Mouse (Mus musculus) adrenal gland, postnatal 25 days (tissue): ENCODE measurements at regions not wholly inside any gene's neighbourhood (a gene's known extent, or its start where the extent isn't known, plus 50 kb on each side); places are given as distances from the start of the nearest gene placed in this dataset.

ENCODE experiments used
- DNase-seq: peaks from one replicate; pipeline ENCODE4 v3.0.0; 2021; ENCODE audit warnings: mixed read lengths

DNA sequence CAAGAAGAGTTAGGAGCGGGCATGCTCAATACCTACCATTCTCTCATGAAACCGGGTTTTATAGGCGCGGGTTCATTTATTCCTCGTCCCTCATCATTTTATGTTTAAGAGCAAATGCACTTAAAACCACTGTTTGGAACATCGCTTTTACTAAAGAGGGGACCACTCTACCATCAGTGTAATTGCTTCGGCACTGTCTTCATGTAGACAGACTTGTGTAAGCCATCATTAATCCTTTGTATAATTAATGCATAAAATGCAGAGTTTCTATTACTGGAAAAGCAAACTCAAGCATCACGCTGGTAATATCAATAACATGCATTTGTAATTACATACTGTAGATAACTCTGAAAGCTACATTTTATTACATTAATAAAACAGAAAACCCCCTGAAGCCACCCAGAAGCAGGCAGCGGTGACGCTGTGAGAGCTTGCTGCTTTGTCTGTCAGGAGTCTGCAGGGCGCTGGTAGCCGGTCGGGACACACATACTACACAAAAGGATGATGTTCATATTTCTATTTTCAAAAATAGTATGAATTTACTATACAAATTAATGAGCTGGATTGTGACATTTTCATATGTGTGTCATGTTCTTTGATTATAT lies 99.2 kb downstream of the Zfp281 start:
- no peak for DNase-seq

DNA sequence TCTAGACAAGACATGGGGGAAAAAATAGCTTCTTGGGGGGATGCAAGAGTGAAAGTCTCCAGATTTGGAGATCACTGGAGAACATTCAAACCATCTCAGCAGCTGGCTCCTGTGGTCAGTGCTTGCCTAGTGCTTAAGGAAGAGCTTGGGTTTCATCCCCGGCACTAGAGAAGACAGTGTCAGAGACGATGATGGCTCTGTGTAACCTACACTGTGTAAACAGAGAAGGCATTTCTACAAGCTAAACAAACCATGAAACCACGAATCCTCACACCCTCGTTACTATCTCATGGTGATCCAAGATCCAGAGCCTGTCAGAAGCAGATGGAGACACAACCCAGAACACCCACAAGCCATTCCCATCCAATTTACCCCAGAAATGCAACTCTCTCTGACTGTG lies 100.5 kb downstream of the Zfp281 start:
- no peak for DNase-seq

DNA sequence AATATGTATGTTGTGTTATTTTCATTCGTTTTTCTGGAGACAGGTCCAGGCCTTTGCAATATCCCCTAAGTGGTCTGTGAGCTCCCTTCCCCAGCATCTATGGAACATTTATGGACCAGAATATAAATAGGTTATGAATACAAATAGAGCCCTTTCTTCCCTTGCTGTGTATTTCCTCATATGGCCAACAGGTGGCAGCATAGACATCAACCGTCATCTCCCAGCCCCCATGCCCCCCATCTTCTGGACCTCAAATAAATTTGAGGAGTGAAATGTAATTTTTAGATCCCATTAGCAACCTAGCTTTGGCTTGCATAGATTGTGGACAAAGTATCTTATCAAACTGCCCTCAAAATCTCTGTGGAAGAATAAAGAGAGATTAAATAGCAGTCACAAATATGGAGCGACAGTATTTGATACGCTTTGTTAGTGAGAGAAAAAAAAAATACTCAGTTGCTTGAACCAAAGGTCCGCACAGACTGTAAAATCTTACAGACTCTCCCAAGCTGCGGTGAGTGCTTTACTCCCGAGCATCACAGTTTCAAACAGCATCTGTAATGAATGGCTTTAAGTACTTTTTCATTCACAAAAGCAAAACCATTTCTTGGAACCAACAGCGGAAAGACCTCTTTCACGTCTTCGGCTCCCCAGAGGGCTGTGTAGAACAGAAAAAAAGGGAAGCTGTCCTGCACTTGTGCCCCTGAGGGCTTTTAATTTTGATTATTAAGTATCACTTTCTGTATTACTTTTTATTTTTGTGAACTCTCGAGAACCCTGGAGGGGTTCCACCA lies 101.6 kb downstream of the Zfp281 start:
- DNase-seq, result no peak

DNA sequence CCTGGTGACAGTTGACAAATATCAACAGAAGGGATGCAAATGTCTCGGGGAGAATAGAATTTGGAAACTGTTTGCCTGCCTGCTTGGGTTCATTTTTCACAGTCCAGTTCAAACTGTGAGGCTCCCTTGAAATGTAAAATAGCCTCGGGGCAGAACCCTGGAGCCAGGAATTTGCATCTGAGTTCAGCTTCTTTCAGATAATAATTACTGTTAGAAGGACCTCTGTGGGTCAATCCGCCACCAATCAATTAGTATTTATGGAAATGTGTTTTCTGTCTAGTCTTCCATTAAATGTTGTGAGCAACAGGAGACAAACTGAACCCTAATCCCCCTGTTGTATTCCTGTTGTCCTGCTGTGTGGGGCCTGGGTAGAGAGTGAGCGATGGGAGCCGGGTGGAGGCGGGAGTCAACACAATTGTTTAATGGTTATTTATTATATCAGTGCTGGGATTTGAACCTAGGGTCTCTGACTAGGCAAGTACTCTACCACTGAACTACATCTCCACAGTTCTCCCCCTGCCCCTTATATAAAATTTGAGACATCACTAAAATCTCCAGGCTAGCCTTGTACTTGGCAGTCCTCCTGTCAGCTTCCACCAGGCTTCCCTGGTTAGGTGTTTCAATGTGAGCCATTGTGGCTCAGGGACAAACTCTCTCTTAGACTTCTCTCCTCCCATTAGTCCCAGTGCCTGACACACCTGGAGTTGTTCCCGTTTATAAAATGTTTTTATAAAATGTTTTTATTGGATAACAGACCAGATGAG lies 103.3 kb downstream of the Zfp281 start:
- DNase-seq, result no peak

DNA sequence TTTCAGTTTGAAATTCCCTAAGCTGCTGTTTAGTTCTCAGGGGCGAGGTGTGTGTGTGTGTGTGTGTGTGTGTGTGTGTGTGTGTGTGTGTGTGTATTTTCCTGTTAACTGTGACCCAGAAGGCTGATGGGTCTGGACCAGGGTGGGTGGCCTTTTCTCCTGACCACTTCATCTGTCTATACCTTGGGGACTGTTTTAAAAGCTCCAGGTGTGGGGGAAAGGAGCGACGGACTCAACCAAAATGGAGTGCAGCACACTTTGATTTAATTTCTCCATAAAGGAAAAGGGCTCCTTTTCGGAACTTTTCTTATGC lies 103.9 kb downstream of the Zfp281 start:
- DNase-seq, result no peak

DNA sequence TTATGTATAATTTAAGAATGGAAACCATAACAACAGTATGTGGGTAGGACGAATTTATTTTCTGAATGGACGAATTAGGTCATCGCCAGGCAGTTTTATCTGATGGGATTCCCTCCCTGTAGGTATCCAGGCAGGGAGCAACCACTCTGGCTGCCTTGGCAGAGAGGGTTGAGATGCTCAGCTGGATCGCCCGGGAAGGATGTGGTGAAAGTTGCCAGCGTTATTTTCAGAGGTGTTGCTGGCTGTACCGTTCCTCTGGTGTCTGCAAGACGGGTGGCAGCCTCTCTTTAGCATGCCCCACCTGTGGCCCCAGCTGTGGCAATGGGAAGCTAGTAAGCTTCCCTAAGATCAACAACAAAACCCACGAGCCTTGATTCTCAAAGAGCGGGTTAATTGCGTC lies 105.9 kb downstream of the Zfp281 start:
- no peak for DNase-seq

DNA sequence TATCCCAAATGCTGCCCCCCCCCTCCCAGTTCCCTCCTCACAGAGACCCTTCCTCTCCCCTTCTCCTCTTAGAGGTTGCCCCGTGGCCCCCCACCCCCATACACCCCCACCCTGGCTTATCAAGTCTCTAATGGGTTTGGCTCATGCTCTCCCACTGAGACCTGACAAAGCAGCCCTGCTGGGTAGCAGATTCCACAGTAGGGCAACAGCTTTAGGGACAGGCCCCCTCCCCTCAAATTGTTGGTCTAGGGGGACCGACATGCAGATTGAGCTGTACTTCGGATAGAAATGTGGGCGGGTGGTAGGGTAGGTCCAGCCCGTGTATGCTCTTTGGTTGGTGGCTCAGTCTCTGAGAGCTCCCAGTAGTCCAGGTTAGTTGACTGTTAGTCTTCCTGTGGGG lies 113.3 kb downstream of the Zfp281 start:
- no peak for DNase-seq

DNA sequence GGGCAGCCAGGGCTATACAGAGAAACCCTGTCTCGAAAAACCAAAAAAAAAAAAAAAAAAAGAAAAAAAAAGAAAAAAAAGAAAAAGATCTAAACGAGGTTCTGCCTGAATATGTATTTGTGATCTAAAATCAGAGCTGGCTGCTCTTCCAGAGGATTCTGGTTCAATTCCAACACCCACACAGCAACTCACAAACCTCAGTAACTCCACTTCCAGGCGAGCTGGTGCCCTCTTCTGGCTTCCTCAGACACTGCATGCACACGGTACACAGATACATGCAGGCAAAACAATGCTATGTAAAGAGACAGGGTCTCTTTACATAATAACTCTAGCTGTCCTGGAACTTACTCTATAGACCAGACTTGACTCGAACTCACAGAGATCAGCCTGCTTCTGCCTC lies 114.8 kb downstream of the Zfp281 start:
- DNase-seq, result peak; percentile 44

DNA sequence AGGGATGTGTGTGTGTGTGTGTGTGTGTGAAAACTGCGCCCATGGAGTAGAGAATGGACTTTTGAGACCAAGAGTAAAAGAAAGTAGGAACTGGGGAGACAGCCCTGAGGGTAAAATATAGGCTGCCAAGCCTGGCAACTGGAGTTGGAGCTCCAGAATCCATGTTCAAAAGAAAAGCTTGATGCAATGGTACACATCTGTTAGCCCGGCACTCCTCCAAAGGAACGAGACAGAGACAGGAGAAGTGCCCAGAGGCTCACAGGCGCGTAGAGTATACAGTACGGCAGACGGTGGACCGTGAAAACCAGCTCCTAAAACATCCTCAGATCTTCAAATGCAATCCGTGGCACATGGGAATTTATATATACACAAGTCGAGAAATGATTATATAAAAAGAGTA lies 116.4 kb downstream of the Zfp281 start:
- no peak for DNase-seq

DNA sequence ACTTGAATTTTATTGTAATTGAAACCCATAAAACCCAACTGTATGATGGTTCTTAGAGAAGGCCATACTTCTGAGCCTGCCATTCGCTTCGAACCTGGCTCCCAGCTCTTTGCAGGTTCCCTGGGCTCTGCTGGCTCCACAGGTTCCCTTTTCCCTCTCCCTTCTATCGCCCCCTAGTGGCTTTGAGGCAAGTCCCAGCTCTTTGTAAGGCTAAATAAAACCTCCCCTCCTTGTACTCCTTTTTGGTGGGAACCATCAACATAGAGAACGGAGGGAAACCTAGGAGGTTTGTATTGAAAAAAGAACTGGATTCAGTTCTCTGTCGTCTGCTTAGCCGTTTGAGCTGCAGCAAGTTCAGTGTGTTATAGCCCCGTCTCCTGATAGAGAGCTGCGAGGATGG lies 124.5 kb downstream of the Zfp281 start:
- peak; percentile 26 for DNase-seq

DNA sequence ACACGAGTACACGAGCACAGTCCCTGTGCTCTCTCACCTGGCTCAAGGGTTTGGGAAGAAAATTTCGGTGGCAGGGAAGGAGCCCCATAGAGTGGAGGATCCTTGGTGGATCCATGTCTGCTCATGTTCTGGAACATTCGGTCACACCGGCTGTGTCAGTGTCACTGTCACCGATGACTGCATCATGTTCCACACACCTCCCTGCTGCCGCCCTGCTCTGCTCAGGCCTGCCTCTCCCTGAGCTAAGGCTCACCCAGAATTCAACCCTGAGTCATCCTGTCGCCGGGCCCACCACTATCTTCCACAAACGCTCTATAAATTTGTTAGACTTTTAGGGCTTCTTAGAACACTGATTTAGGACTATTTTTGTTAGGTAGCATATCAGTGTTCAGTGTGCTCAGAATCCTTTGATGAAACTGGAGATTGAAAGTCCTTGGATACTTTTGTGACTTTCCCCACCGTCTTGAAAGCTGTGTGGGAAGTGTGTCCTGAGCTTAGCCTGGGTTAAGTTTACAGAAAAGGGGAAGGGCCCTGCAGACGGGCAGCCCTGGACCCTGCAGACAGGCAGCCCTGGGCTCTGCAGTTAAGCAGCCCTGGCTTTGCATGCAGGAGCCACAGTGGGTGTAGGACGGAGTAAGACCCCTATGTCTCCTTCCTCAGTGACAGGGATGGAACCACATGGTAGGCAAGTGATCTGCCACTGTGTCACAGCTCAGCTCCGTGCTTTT lies 126.9 kb downstream of the Zfp281 start:
- DNase-seq, result peak; percentile 22

DNA sequence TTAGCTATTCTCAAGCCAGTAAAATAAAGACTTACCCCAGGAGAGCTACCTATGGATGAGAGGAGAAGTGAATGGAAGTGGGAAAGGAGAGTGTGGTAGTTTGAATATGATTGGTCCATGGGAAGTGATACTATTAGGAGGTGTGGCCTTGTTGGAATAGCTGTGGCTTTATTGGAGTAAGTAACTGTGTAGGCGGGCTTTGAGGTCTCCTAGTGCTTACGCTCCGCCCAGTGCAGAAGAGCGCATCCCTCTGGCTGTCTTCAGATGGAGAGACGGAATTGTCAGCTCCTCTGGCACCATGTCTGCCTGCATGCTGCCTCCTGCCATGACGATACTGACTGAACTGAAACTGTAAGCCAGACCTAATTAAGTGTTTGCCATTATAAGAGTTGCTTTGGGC lies 129.6 kb downstream of the Zfp281 start:
- DNase-seq, result no peak

DNA sequence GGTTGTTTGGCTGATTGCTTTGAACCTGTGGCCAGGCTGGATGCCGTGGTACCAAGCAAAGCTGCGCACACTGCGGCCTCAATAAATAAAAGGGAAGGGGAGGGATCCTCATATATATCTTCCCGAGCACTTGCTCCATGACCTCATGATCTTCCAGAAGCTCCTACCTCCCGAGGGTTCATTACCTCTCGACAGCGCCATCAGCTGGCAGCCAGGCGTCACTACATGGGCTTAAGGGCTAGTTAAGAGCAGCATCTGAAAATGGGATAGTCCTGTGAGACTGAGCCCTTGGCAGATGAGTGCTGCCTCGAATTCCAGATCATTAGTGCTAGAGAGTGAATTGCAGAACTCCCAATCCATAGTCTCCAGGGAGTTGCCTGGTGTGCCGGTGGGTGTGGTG lies 134.0 kb downstream of the Zfp281 start:
- DNase-seq, result no peak

DNA sequence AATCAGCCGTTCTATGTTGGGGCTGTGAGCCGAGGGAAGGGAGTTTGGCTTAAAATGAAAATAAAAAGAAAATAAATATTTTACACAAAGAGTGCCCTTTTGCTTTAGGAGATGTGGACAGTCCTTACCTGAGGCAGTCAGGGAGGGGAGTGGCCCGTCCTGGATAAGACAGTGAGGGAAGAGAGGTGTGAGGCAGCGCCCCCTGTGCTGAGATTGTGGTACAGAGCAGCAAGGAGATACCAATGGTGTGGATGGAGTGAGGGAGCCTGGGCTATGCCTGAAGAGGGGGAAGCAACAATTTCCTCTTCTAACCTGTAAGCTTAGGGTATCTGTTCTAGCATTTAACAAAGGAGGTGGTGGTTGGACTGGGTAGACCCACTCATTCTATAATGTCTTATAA lies 134.5 kb downstream of the Zfp281 start:
- no peak for DNase-seq

DNA sequence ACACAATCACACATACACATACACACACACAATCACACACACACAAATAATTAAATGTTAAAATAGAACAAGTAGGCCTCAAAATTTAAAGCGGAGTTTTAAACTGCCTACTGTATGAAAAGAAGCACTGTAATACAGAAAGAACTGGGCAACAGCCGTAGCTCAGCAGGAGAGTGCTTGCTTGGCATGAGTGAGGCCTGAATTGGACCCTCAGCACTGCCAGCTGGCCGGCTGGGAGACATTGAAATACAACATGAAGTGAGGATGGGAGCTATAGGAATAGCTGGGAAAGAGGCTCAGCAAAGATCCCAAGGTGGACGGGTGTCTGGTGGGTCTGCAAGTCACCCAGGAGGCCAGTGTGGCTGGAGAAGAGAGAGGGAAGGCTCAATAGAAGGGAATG lies 136.8 kb downstream of the Zfp281 start:
- DNase-seq, result no peak

DNA sequence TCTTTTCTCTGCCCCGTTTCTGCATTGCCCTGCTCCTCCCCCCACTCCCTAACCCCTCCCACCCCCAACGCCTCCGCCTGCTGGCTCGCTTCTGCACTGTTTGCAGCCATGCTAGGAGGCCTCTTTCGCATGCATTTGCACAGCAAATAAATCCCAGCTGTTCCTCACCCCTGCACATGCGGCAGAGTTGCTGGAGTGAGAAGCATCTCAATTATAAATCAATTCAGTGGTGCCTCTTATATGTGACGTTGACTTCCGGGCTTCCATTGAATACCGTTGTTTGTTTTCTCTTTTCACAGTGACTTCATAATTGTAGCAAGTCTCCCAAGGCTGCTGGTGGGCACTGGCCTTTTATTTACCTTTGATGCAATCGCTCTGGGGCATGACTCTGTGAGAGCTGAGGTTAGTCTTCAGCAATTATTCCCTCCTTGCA lies 144.3 kb downstream of the Zfp281 start:
- DNase-seq, result peak; percentile 39

DNA sequence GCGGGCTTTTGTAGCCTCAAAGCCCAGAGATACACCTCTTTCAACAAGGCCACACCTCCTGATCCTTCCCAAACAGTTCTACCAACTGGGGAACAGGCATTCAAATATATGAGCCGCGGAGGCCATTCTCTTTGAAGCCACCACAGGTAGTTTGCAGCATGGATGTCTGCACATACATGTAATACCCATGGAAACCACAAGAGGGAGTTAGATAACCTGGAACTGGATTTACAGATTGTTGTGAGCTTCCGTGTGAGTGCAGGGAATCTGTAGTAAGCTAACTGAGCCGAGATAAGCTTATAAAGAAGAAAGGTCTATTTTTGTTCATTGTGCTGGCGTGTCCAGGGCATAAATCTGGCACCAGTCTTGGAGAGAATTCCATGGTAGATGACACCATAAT lies 149.0 kb downstream of the Zfp281 start:
- DNase-seq, result no peak

DNA sequence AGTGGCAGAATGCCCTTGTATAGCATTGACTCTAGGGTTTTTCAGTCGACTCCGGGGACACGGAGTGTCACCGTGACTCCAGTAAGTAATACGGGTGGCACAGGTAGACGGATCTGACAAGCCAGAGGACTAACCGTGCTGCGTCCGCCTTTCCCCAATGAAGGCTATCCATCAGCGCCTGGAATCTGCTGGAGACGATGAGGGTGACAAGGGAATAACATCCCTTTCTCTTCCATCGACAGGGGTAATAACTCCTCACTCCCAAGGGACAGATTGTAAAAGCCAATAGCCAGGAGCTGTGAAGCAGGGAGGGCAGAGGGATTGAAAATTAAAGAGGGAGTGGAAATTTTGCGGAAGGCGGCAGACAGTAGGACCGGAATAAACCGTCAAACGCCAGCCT lies 151.5 kb downstream of the Zfp281 start:
- DNase-seq, result no peak

DNA sequence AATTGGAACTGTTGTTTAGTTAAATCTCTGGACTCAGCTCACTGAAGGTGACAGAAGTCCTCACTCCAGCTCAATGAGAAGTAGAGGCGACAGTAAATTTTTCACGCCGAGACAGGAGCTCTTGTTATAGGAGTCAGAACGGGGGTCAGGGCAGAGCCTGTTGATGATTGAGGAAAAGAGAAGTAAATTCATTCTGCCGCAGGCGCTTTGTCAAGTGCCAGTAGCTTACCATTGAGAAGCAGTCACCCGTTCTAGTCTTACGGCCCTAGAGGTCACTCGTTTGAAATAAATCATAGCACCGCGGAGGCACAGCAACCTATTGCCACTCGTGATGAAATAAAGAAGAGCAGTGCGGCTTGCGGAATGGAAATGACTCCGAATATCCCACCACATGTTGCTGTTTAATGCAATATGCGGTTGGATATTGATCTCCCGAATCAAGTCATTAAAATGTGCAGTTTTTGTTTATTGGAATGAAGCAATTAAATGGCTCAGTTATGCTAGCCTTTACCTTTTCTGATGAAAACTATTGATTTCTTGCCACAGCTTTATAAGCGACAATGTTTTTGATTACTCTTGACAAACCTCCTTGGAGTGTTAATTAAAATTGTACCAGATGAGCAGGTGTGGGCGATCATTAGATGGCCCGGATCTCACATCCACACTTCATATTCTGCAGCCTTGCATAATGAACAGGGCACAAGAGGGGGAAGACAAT lies 152.7 kb downstream of the Zfp281 start:
- DNase-seq, result no peak

DNA sequence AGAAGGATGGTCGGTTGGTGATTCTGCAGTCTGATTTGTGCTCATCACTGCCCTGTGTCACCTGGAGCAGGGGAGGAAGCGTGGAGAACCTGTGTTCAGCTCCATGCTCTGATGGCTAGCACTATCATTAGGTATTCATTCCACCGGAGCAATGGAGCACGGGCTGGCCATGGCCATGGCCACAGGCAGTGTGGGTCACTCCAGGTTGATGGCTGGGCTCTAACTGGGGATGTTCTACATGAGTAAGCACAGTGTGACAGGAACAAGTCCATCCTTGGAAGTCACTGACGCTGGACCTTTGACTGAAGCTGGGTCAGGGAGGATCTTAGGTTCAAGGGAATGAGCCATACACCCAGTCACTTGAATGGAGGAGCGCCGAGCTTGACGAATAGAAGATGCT lies 154.7 kb downstream of the Zfp281 start:
- no peak for DNase-seq

DNA sequence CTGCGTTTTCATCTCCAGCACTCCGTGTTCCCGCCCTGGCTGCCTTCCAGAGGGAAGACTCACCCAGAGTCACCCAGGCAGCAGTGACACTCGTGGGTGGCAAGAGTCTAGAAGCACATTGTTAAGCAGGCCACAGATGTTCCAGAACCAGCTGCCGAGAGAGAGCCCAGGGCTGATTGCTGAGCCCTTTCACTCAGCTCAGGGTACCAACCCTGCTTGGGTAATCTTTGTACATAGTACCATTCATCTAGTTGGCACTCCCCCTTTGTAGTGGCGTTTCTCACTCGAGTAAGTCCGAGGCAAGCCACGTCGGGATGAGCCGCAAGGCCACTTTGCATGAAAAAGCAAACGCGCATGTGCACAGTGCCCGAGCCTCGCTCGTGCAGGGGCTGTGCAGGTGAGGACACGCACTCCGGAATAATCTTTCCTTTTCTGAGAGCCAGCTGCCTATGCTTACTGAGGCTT lies 156.9 kb downstream of the Zfp281 start:
- peak; percentile 41 for DNase-seq

DNA sequence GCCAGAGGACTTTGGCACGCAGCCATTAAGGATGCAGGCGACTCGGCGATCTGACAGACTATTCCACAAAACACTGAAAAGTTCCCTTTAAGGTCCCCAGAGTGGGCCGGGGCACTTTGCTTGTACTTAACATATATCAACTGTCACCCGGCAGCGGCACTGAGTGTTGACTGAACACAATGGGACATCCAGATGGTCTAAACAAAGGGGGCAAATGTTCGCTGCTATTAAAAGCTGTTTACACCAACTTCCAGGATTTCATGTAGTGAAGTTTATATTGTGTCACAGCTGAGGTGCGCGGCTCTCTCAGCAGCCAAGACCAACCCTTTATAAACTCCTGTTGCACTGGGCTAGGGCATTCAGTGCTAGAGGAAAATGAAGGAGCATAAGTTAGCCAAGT lies 157.6 kb downstream of the Zfp281 start:
- no peak for DNase-seq
